Mouse (Mus musculus) liver, postnatal 0 days (tissue): ENCODE measurements around the gene Spdya.

Experiments used
- CTCF ChIP-seq: sonication (generic); IDR thresholded peaks from 2 replicates; pipeline ENCODE4 v1.5.1; 2016; ENCODE audit warnings: antibody characterized with exemption, low read depth
- EP300 ChIP-seq: IDR thresholded peaks from 2 replicates; pipeline ENCODE4 v1.6.1; 2016; ENCODE audit warnings: antibody characterized with exemption, low read depth, mild to moderate bottlenecking

GRCm38 (mm10) chr17:71551350-71551749 lies 511 bp upstream of the Spdya start:
- TF ChIP-seq CTCF (no peak), EP300 (no peak)
